Mouse (Mus musculus) brain, embryonic 14.5 days (tissue): ENCODE measurements around the gene Pxdn. TPM values are rescaled to one million over a fixed set of nuclear protein-coding genes. Genes with fewer than 3 reads are reported as not detected.

Experiments
- DNase-seq: peaks from one replicate; pipeline ENCODE4 v3.0.0-alpha.2; 2011; ENCODE audit warnings: low read depth
- CTCF ChIP-seq: fragments of 200-500 bp; IDR thresholded peaks from 2 replicates; pipeline ENCODE4 v1.5.1; 2012; ENCODE audit warnings: inconsistent platforms, mild to moderate bottlenecking, moderate library complexity, borderline replicate concordance; ENCODE audit not compliant: insufficient read depth, insufficient read length; ENCODE audit errors: extremely low read depth
- POLR2A ChIP-seq: fragments of 200-500 bp; IDR thresholded peaks from 2 replicates; pipeline ENCODE4 v1.6.1; 2012; ENCODE audit warnings: mild to moderate bottlenecking, inconsistent platforms, borderline replicate concordance; ENCODE audit not compliant: poor library complexity, insufficient read depth, insufficient read length, severe bottlenecking; ENCODE audit errors: extremely low read depth
- polyA plus RNA-seq: library from polyadenylated mRNA; depleted of rRNA; stranded (reverse); fragments of >200 nt; gene quantifications from 2 replicates; pipeline ENCODE4 v1.2.3, GENCODE M21; 2012

The Pxdn gene
- polyA plus RNA-seq, 1 experiment, result 174 TPM

- TF ChIP-seq CTCF (no peak), POLR2A (no peak)
- no peak for DNase-seq
Observed at GRCm38 (mm10) chr12:29952102-29952501, 14.7 kb downstream of the Pxdn start.

- no peak for TF ChIP-seq CTCF
- TF ChIP-seq POLR2A, result no peak
- DNase-seq, result no peak
Observed at GRCm38 (mm10) chr12:29953999-29954398, 16.6 kb downstream of the Pxdn start.

- DNase-seq, result peak; percentile 80
- TF ChIP-seq POLR2A (no peak), CTCF (no peak)
Observed at GRCm38 (mm10) chr12:29954464-29954863, 17.1 kb downstream of the Pxdn start.

GRCm38 (mm10) chr12:29956969-29957368 is 19.6 kb downstream of the Pxdn start:
- DNase-seq, result peak; percentile 54
- no peak for TF ChIP-seq POLR2A
- no peak for TF ChIP-seq CTCF

GRCm38 (mm10) chr12:29958637-29959036 is 21.2 kb downstream of the Pxdn start:
- TF ChIP-seq POLR2A (no peak), CTCF (no peak)
- DNase-seq, result no peak

- DNase-seq, result no peak
- no peak for TF ChIP-seq POLR2A
- TF ChIP-seq CTCF, result no peak
Observed at GRCm38 (mm10) chr12:29961041-29961440, 23.6 kb downstream of the Pxdn start.

- no peak for DNase-seq
- TF ChIP-seq CTCF (no peak), POLR2A (no peak)
Observed at GRCm38 (mm10) chr12:29965016-29965415, 27.6 kb downstream of the Pxdn start.

GRCm38 (mm10) chr12:29971795-29972464 is 34.5 kb downstream of the Pxdn start:
- TF ChIP-seq CTCF (no peak), POLR2A (no peak)
- DNase-seq, result no peak

GRCm38 (mm10) chr12:29972533-29972932 is 35.1 kb downstream of the Pxdn start:
- no peak for DNase-seq
- TF ChIP-seq POLR2A, result no peak

GRCm38 (mm10) chr12:29980076-29980475 is 42.7 kb downstream of the Pxdn start:
- TF ChIP-seq POLR2A (no peak), CTCF (no peak)
- no peak for DNase-seq

- TF ChIP-seq POLR2A, result no peak
- no peak for TF ChIP-seq CTCF
- DNase-seq, result no peak
Observed at GRCm38 (mm10) chr12:29981722-29982293, 44.4 kb downstream of the Pxdn start.

GRCm38 (mm10) chr12:29983190-29983589 is 45.8 kb downstream of the Pxdn start:
- no peak for TF ChIP-seq POLR2A
- no peak for TF ChIP-seq CTCF

More at GRCm38 (mm10) chr12:29983190-29983589, 45.8 kb downstream of the Pxdn start:
- no peak for DNase-seq
